Mouse (Mus musculus): ENCODE results near the gene Svopl.

GRCm38 (mm10) chr6:38021406-38021805 is 25.4 kb downstream of the Svopl start:
- TF ChIP-seq POLR2A (IDR thresholded peaks at IDR 0.05; ENCODE audit: insufficient read depth, low read depth, low read length) (no peak), CTCF (IDR thresholded peaks at IDR 0.05; ENCODE audit: insufficient read depth, low read depth, low read length) (no peak)

All from olfactory bulb, adult 2 months (tissue).